ENCODE assay signal across 8 mouse cellular contexts in the genomic region with DNA sequence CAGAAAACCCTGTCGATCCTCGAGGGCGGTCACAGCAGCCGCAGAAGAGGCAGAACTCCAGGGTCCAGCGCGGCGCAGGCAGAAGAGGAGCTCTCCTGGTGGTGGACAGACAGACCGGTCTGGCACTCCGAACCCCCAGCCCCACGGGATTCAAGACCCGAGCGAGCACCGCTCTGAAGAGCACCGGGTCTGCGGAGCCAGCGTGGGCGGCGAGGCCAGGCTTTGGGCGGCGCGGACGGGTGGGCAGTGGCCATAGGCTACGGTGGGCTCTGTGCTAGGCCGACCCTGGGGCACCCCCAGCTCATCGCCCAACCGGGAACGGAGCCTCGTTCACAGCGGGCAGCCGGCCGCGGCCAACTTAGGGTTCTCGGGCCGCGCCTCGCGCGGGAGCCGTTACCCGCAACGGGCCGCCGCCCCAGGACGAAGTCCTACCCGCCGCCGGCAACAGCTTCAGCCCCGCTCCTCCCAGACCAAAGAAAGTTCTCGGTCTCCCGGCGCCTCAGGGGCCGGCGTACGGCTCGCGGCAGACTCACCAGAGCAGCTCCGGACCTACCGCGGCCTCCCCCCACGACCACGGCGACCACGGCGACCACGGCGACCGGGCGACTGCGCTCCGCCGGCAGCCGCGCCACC. TPM values are rescaled to one million over a fixed set of nuclear protein-coding genes. Genes with fewer than 3 reads are reported as not detected.
A peak's percentile ranks its signal among the peaks of the same experiment; 100 is the strongest.
DNase-seq lines count a peak whose midpoint lies in the region; ATAC-seq lines count a peak whose summit lies in the region.

No protein-coding gene starts in this region.

- H3K27ac ChIP-seq in forebrain, embryonic 12.5 days = peak overlapping the region; percentile 87
- H3K27ac ChIP-seq in limb, embryonic 10.5 days = peak overlapping the region; percentile 87
- peak overlapping the region; percentile 79 for H3K27ac ChIP-seq in midbrain, embryonic 15.5 days

- peaks cover 8% of the 10 kb centered on the region for H3K4me1 ChIP-seq in forebrain, embryonic 12.5 days
- peaks cover 8% of the 10 kb centered on the region for H3K4me1 ChIP-seq in limb, embryonic 10.5 days
- peaks cover 13% of the 10 kb centered on the region for H3K4me1 ChIP-seq in midbrain, embryonic 15.5 days

- peak; percentile 2 for DNase-seq in cerebellum, adult 11-12 months
- DNase-seq in cerebellum, adult 8-10 months = no peak
- DNase-seq in right cerebral cortex, postnatal 14 days = peak; percentile 22
- DNase-seq in right cerebral cortex, postnatal 36 days (ENCODE audit: low spot score in 2 of 2) = no peak
- DNase-seq in limb, embryonic 10.5 days (ENCODE audit: low spot score) = peak; percentile 73

- WGBS in forebrain, embryonic 12.5 days = under 1% methylated on average over 72 of the region's 73 CpGs
- under 1% methylated on average over 73 of the region's 73 CpGs for WGBS in limb, embryonic 10.5 days
- WGBS in midbrain, embryonic 15.5 days = under 1% methylated on average over 73 of the region's 73 CpGs

- H3K4me3 ChIP-seq in forebrain, embryonic 12.5 days (replicated peaks) = peak overlapping the region; percentile 91
- peak overlapping the region; percentile 88 for H3K4me3 ChIP-seq in limb, embryonic 10.5 days
- H3K4me3 ChIP-seq in midbrain, embryonic 15.5 days = peak overlapping the region; percentile 90

- ATAC-seq in forebrain, embryonic 12.5 days (ENCODE audit: low FRiP score) = peak; percentile 72
- peak; percentile 83 for ATAC-seq in midbrain, embryonic 15.5 days (replicated peaks)
- no peak for ATAC-seq in megakaryocyte progenitor cell, adult 5-6 weeks (replicated peaks; ENCODE audit: poor library complexity)

- H3K27me3 ChIP-seq in forebrain, embryonic 12.5 days = no peaks in the 10 kb centered on the region
- no peaks in the 10 kb centered on the region for H3K27me3 ChIP-seq in limb, embryonic 10.5 days (ENCODE audit: low read depth, poor library complexity, severe bottlenecking)
- H3K27me3 ChIP-seq in midbrain, embryonic 15.5 days (replicated peaks) = no peaks in the 10 kb centered on the region

- peak overlapping the region; percentile 92 for H3K9ac ChIP-seq in forebrain, embryonic 12.5 days
- peak overlapping the region; percentile 71 for H3K9ac ChIP-seq in midbrain, embryonic 15.5 days

- peak overlapping the region; percentile 75 for H3K4me2 ChIP-seq in forebrain, embryonic 12.5 days
- H3K4me2 ChIP-seq in midbrain, embryonic 15.5 days = peak overlapping the region; percentile 79

- H3K9me3 ChIP-seq in forebrain, embryonic 12.5 days = no peaks in the 10 kb centered on the region
- H3K9me3 ChIP-seq in limb, embryonic 10.5 days (replicated peaks) = no peaks in the 10 kb centered on the region
- H3K9me3 ChIP-seq in midbrain, embryonic 15.5 days = no peaks in the 10 kb centered on the region

- H3K36me3 ChIP-seq in forebrain, embryonic 12.5 days (replicated peaks) = no peaks in the 10 kb centered on the region
- no peaks in the 10 kb centered on the region for H3K36me3 ChIP-seq in limb, embryonic 10.5 days
- H3K36me3 ChIP-seq in midbrain, embryonic 15.5 days (replicated peaks) = no peaks in the 10 kb centered on the region

RNA-seq across cellular contexts. Expression of a gene that starts 0.4 kb away (rescaled TPM):
- 52.3 and 55.8 TPM in 2 replicates for polyA plus RNA-seq in forebrain, embryonic 12.5 days (2016; fragmentation: Nextera tagmentation; extraction: Ambion mirVana)
- polyA plus RNA-seq in limb, embryonic 10.5 days (2016; fragmentation: Nextera tagmentation; extraction: Ambion mirVana) = 15.8 and 23.3 TPM in 2 replicates
- polyA plus RNA-seq in midbrain, embryonic 15.5 days (2015; fragmentation: Nextera tagmentation; extraction: Ambion mirVana) = 33.0 and 33.3 TPM in 2 replicates
- 14.0 and 16.8 TPM in 2 replicates for total RNA-seq in megakaryocyte progenitor cell, adult 5-6 weeks (2015)
- total RNA-seq in megakaryocyte progenitor cell, adult 5-6 weeks (2017) = 12.3 and 19.0 TPM in 2 replicates

Comparison
In these comparisons a context has a peak if more than half of its experiments do, and no peak if none do; other contexts are left out.
1. DNase-seq: peak in cerebellum, adult 11-12 months (single experiment), right cerebral cortex, postnatal 14 days (single experiment) and limb, embryonic 10.5 days (single experiment); none in cerebellum, adult 8-10 months (single experiment) and right cerebral cortex, postnatal 36 days (0 of 2).
2. Peak in every context shown above with its lines, with median percentiles within 50 percentile points of each other: H3K27ac ChIP-seq and H3K4me3 ChIP-seq.